Comparison of ENCODE assay signal across 12 mouse cellular contexts in genomic region chr17:46829856-46830535, GRCm38 (mm10). TPM values are rescaled to one million over a fixed set of nuclear protein-coding genes. Genes with fewer than 3 reads are reported as not detected.
DNase-seq lines count a peak whose midpoint lies in the region; ATAC-seq and TF ChIP-seq lines count a peak whose summit lies in the region.
"Had no signal": no experiment of that assay in that cellular context is flagged by ENCODE, and none has a peak within 500 bp of the region (broad histone marks: within the 10 kb centered on the region; RNA-seq: fewer than 3 reads in every experiment).

No protein-coding gene starts in this region.

- H3K9me3 ChIP-seq in MEL (replicated peaks; ENCODE audit: insufficient read depth, low read length) = no peaks in the 10 kb centered on the region
- H3K9me3 ChIP-seq: midbrain, embryonic 12.5 days had no signal

- TF ChIP-seq EP300 in MEL (IDR thresholded peaks at IDR 0.05; ENCODE audit: low read depth in 1 of 2, low read length in 2 of 2) = peak in 1 of 2 experiments; percentile 29; a peak in 1 of 4 replicates

- H3K27me3 ChIP-seq in MEL (ENCODE audit: control insufficient read depth in 1 of 2, insufficient read depth in 2 of 2, low read length in 2 of 2) = no peaks in the 10 kb centered on the region
- H3K27me3 ChIP-seq in small intestine, adult 2 months (ENCODE audit: control insufficient read depth, insufficient read depth, low read length) = no peaks in the 10 kb centered on the region
- H3K27me3 ChIP-seq: midbrain, embryonic 12.5 days had no signal

- H3K79me2 ChIP-seq in MEL (ENCODE audit: control insufficient read depth, insufficient read depth, low read length, poor library complexity) = no peaks in the 10 kb centered on the region

- H3K4me3 ChIP-seq in layer of hippocampus, adult 2 months = no peak overlapping the region
- peak overlapping the region; percentile 28 to 72 for H3K4me3 ChIP-seq in MEL (ENCODE audit: control insufficient read depth in 1 of 2, insufficient read depth in 1 of 2, low read depth in 2 of 2, low read length in 2 of 2)
- no peak overlapping the region for H3K4me3 ChIP-seq in small intestine, adult 2 months (ENCODE audit: low read depth, low read length)
- H3K4me3 ChIP-seq: midbrain, embryonic 12.5 days had no signal

- ATAC-seq in granulocyte monocyte progenitor cell, adult 5-6 weeks (replicated peaks; ENCODE audit: poor library complexity, severe bottlenecking) = peak; percentile 63
- ATAC-seq: forebrain, postnatal 0 days had no signal

- no peak for TF ChIP-seq CTCF in layer of hippocampus, adult 2 months (conservative IDR thresholded peaks at IDR 0.05)
- TF ChIP-seq CTCF in MEL (IDR thresholded peaks at IDR 0.05 in 2 of 3, conservative IDR thresholded peaks at IDR 0.05 in 1 of 3; ENCODE audit: control insufficient read depth in 1 of 3, insufficient read depth in 1 of 3, low read depth in 2 of 3, low read length in 3 of 3, poor library complexity in 1 of 3, severe bottlenecking in 1 of 3) = no peak
- TF ChIP-seq CTCF in small intestine, adult 2 months (IDR thresholded peaks at IDR 0.05; ENCODE audit: extremely low read depth, insufficient read length, insufficient replicate concordance, low read depth, low read length) = no peak

- DNase-seq in layer of hippocampus, adult 2 months (ENCODE audit: low spot score in 2 of 2) = no peak
- DNase-seq in layer of hippocampus, postnatal 25 days (ENCODE audit: extremely low spot score in 1 of 2, low spot score in 1 of 2) = no peak
- peak; percentile 63 for DNase-seq in MEL (ENCODE audit: low read depth, low spot score)
- DNase-seq in urinary bladder, adult 18-20 months (ENCODE audit: low spot score in 2 of 2) = no peak
- DNase-seq in gastrocnemius, postnatal 25 days = no peak
- DNase-seq: forebrain, postnatal 0 days; heart, adult 18-20 months; lung, embryonic 14.5 days; retina, postnatal 1 day had no signal

- H3K9ac ChIP-seq in MEL (ENCODE audit: control insufficient read depth, low read depth, low read length, poor library complexity, severe bottlenecking) = peak overlapping the region; percentile 61
- H3K9ac ChIP-seq: forebrain, postnatal 0 days; lung, embryonic 14.5 days; midbrain, embryonic 12.5 days had no signal

- H3K27ac ChIP-seq in layer of hippocampus, adult 2 months = 0 out of 2 replicates have a peak overlapping the region, but pooled peaks have one; percentile 32
- H3K27ac ChIP-seq in MEL (ENCODE audit: control insufficient read depth, low read depth, low read length) = peak overlapping the region; percentile 72
- peak overlapping the region; percentile 63 for H3K27ac ChIP-seq in small intestine, adult 2 months (ENCODE audit: insufficient read depth, low read depth, low read length)
- H3K27ac ChIP-seq: midbrain, embryonic 12.5 days had no signal

- no peak for TF ChIP-seq POLR2A in MEL (IDR thresholded peaks at IDR 0.05; ENCODE audit: control insufficient read depth in 1 of 2, insufficient read depth in 1 of 2, low read depth in 1 of 2, low read length in 2 of 2, poor library complexity in 1 of 2)
- no peak for TF ChIP-seq POLR2A in small intestine, adult 2 months (IDR thresholded peaks at IDR 0.05; ENCODE audit: low read depth, low read length)

- TF ChIP-seq RAD21 in MEL (IDR thresholded peaks at IDR 0.05; ENCODE audit: low read depth, low read length) = no peak

- H3K4me1 ChIP-seq in MEL (ENCODE audit: control insufficient read depth in 1 of 2, insufficient read depth in 2 of 2, low read length in 2 of 2) = peaks cover 17 to 20% of the 10 kb centered on the region in 2 experiments
- H3K4me1 ChIP-seq in small intestine, adult 2 months (ENCODE audit: control insufficient read depth, insufficient read depth, insufficient read length, low read length) = no peaks in the 10 kb centered on the region
- H3K4me1 ChIP-seq: midbrain, embryonic 12.5 days had no signal

- 85% methylated on average over 11 of the region's 11 CpGs for WGBS in small intestine, adult 2 months

- H3K36me3 ChIP-seq in MEL (ENCODE audit: control insufficient read depth in 1 of 2, insufficient read depth in 2 of 2, low read length in 2 of 2) = peaks cover 0 to 14% of the 10 kb centered on the region in 2 experiments; a peak in 3 of 4 replicates
- peaks cover 28% of the 10 kb centered on the region for H3K36me3 ChIP-seq in small intestine, adult 2 months (ENCODE audit: control insufficient read depth, insufficient read depth, low read length)

TF ChIP-seq in MEL, 35 proteins besides CTCF, POLR2A, EP300 and RAD21:
- TF ChIP-seq USF2 (IDR thresholded peaks at IDR 0.05; ENCODE audit: borderline replicate concordance in 1 of 2, insufficient read depth in 1 of 2, low read depth in 1 of 2, low read length in 2 of 2) = no peak
- TF ChIP-seq TBP (IDR thresholded peaks at IDR 0.05; ENCODE audit: low read depth, low read length) = 0 out of 2 replicates have a peak, but pooled peaks have one; percentile 13
- TF ChIP-seq UBTF (IDR thresholded peaks at IDR 0.05; ENCODE audit: borderline replicate concordance, insufficient read depth, low read depth, low read length) = no peak
- peak; percentile 49; the same call in 1 of the 2 replicates for TF ChIP-seq ETS1 (IDR thresholded peaks at IDR 0.05; ENCODE audit: low read depth, low read length)
- TF ChIP-seq GATA1 (IDR thresholded peaks at IDR 0.05; ENCODE audit: low read depth, low read length) = 0 out of 2 replicates have a peak, but pooled peaks have one; percentile 4

RNA-seq across cellular contexts. Expression of gene Bicral, which starts 28.3 kb away (rescaled TPM):
- 10 to 100 TPM; 56.1 to 61.3 TPM for total RNA-seq in layer of hippocampus, adult 2 months (2021)
- total RNA-seq in layer of hippocampus, postnatal 25 days (2021) = 10 to 100 TPM; 47.5 to 60.3 TPM
- 3.7 and 5.8 TPM in 2 replicates for total RNA-seq in MEL (2012; rRNA removed)
- 1 to 10 TPM in 1 of 2 experiments, not detected in 1; 6.9 TPM for polyA plus RNA-seq in MEL (2012; ENCODE audit: insufficient read depth in 1 of 2, insufficient read length in 2 of 2, low read depth in 1 of 2, low replicate concordance in 2 of 2, missing spikeins in 1 of 2)
- 24.6 and 25.8 TPM in 2 replicates for total RNA-seq in granulocyte monocyte progenitor cell, adult 5-6 weeks (2014; fragmentation: Nextera tagmentation)
- 9.0 and 11.7 TPM in 2 replicates for total RNA-seq in granulocyte monocyte progenitor cell, adult 5-6 weeks (2017)
- 4.0 and 7.1 TPM in 2 replicates for polyA plus RNA-seq in small intestine, adult 2 months (2012; rRNA removed)
- 1 to 10 TPM; 7.5 to 9.2 TPM for total RNA-seq in gastrocnemius, postnatal 25 days (2021)

RNA-seq across cellular contexts. Expression of gene Rpl7l1, which starts 47.5 kb away (rescaled TPM):
- 10 to 100 TPM; 42.8 to 51.2 TPM for total RNA-seq in layer of hippocampus, adult 2 months (2021)
- total RNA-seq in layer of hippocampus, postnatal 25 days (2021) = 10 to 100 TPM; 51.4 to 53.8 TPM
- total RNA-seq in MEL (2012; rRNA removed) = 152 and 166 TPM in 2 replicates
- 100 to 1,000 TPM; 174 to 342 TPM for polyA plus RNA-seq in MEL (2012; ENCODE audit: insufficient read depth in 1 of 2, insufficient read length in 2 of 2, low read depth in 1 of 2, low replicate concordance in 2 of 2, missing spikeins in 1 of 2)
- total RNA-seq in granulocyte monocyte progenitor cell, adult 5-6 weeks (2014; fragmentation: Nextera tagmentation) = 77.5 and 102 TPM in 2 replicates
- 153 and 206 TPM in 2 replicates for total RNA-seq in granulocyte monocyte progenitor cell, adult 5-6 weeks (2017)
- 5.4 and 7.4 TPM in 2 replicates for polyA plus RNA-seq in small intestine, adult 2 months (2012; rRNA removed)
- total RNA-seq in gastrocnemius, postnatal 25 days (2021) = 10 to 100 TPM; 42.6 to 50.4 TPM

RNA-seq across cellular contexts. Expression of gene 2310039H08Rik, which starts 57.6 kb away (rescaled TPM):
- 10 to 100 TPM in 1 of 2 experiments, 1 to 10 TPM in 1; 8.7 to 10.7 TPM for total RNA-seq in layer of hippocampus, adult 2 months (2021)
- 10 to 100 TPM in 1 of 2 experiments, 1 to 10 TPM in 1; 7.5 to 10.5 TPM for total RNA-seq in layer of hippocampus, postnatal 25 days (2021)
- total RNA-seq in MEL (2012; rRNA removed) = 41.3 and 42.2 TPM in 2 replicates
- 10 to 100 TPM in 1 of 2 experiments, not detected in 1; 53.2 TPM for polyA plus RNA-seq in MEL (2012; ENCODE audit: insufficient read depth in 1 of 2, insufficient read length in 2 of 2, low read depth in 1 of 2, low replicate concordance in 2 of 2, missing spikeins in 1 of 2)
- total RNA-seq in granulocyte monocyte progenitor cell, adult 5-6 weeks (2014; fragmentation: Nextera tagmentation) = 18.0 and 37.9 TPM in 2 replicates
- 21.5 and 26.9 TPM in 2 replicates for total RNA-seq in granulocyte monocyte progenitor cell, adult 5-6 weeks (2017)
- 107 and 109 TPM in 2 replicates for polyA plus RNA-seq in small intestine, adult 2 months (2012; rRNA removed)
- total RNA-seq in gastrocnemius, postnatal 25 days (2021) = 10 to 100 TPM; 34.9 to 35.0 TPM

Comparison
In these comparisons a context has a peak if more than half of its experiments do, and no peak if none do; other contexts are left out.
1. H3K4me3 ChIP-seq: peak in MEL (2 of 2); none in layer of hippocampus, adult 2 months (single experiment) and small intestine, adult 2 months (single experiment).
2. Peak in every context shown above with its lines, with median percentiles within 50 percentile points of each other: H3K27ac ChIP-seq.